Mouse (Mus musculus) adrenal gland, postnatal 10 days (tissue): Measurements from ENCODE around the gene Eed. TPM values are rescaled to one million over a fixed set of nuclear protein-coding genes. Genes with fewer than 3 reads are reported as not detected.
A peak's percentile ranks its signal among the peaks of the same experiment; 100 is the strongest.

ENCODE experiments used
- DNase-seq: peaks from one replicate; pipeline ENCODE4 v3.0.0; 2021; ENCODE audit warnings: mixed read lengths
- total RNA-seq, 2 experiments: library from RNA; stranded (reverse); gene quantifications; 2 replicates each; pipeline ENCODE4 v1.2.3; 2021

Gene Eed
- total RNA-seq, 2 experiments from 2014 or later = 46.0 to 52.6 TPM

GRCm38 (mm10) chr7:89908899-89909621 is 71.7 kb downstream of the Eed start:
- DNase-seq = no peak

GRCm38 (mm10) chr7:89908421-89908820 is 72.4 kb downstream of the Eed start:
- DNase-seq = no peak

- peak; percentile 88 for DNase-seq
Observed at GRCm38 (mm10) chr7:89907950-89908349, 72.8 kb downstream of the Eed start.

Other genes starting within 250 kb of the Eed start
- under 1 TPM in 1 of 2 experiments, not detected in 1; 0.21 TPM for gene Ccdc81, start 77.4 kb downstream of the Eed start, total RNA-seq
- gene Hikeshi, start 39.8 kb downstream of the Eed start, total RNA-seq = 10 to 100 TPM; 71.6 to 83.5 TPM
- 100 to 1,000 TPM; 207 to 219 TPM for gene Picalm, start 149.2 kb upstream of the Eed start, total RNA-seq